Mouse (Mus musculus): ENCODE measurements at regions not wholly inside any gene's neighbourhood (a gene's known extent, or its start where the extent isn't known, plus 50 kb on each side); places are given as distances from the start of the nearest gene placed in this dataset.

DNA sequence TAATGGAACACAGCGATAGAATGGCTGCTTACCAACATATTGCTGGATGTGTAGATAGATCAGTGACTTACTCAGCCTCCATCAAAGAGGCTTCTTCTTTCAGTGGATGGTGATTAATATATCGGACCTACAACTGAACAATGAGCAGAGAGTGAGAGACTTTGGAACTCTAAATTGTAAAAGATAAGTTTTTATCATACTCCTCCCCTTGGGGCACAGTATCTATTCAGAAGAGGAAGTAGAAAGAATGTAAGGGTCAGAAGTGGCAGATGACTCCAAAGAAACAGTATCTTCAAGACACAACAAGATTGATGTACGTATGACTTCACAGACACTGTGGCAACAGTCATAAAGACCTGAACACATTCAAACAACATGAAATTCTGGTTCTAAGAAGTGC lies 189.5 kb upstream of the Cntn3 start:
- TF ChIP-seq GATA1 (IDR thresholded peaks at IDR 0.05; ENCODE audit: low read depth, low read length), result peak; percentile 74
- peak; percentile 41; the same call in 1 of the 2 replicates for TF ChIP-seq TCF12 (IDR thresholded peaks at IDR 0.05; ENCODE audit: low read depth, low read length)
- TF ChIP-seq POLR2A (IDR thresholded peaks at IDR 0.05; ENCODE audit: control insufficient read depth in 1 of 2, insufficient read depth in 1 of 2, low read depth in 1 of 2, low read length in 2 of 2, poor library complexity in 1 of 2), result no peak
- TF ChIP-seq RCOR1 (IDR thresholded peaks at IDR 0.05; ENCODE audit: low read depth, low read length), result peak; percentile 44; the same call in 1 of the 2 replicates
- peak; percentile 55 to 77; a peak in 3 of 4 replicates for TF ChIP-seq EP300 (IDR thresholded peaks at IDR 0.05; ENCODE audit: low read depth in 1 of 2, low read length in 2 of 2)
- TF ChIP-seq MYC (IDR thresholded peaks at IDR 0.05; ENCODE audit: low read depth, low read length), result no peak
- no peak for TF ChIP-seq BHLHE40 (IDR thresholded peaks at IDR 0.05; ENCODE audit: borderline replicate concordance, low read depth, low read length)
- no peak for TF ChIP-seq MAFK (IDR thresholded peaks at IDR 0.05; ENCODE audit: borderline replicate concordance, low read depth, low read length)
